Mouse (Mus musculus) C2C12 (cell line): ENCODE results near the gene Apoc2.

Source experiments
- CTCF ChIP-seq: IDR thresholded peaks from one replicate; pipeline ENCODE4 v1.5.1; 2011; ENCODE audit not compliant: control insufficient read depth, insufficient read depth, insufficient read length
- MAX ChIP-seq: IDR thresholded peaks from one replicate; pipeline ENCODE4 v1.6.1; 2011; ENCODE audit warnings: mild to moderate bottlenecking, control low read depth

DNA sequence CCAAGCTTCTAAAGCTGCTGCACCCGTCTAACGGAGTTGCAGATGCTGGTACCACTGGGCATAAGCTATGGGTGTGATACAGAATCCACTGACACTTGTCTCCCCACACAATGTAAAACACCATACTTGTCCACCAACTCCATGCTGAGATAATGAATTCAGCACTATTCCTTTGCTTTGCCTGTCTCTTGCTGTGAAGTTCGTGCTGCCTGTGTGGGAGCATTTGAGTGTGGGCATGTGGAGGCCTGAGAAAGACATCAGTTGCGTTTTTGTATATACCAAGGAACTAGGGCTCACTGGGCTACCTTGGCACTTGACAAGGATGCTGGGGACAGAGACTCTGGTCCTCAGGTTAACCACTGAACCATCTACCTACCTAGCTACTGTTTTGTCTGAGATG lies 36.5 kb downstream of the Apoc2 start:
- TF ChIP-seq MAX (no peak), CTCF (no peak)
